Comparison of ENCODE assay signal across 23 mouse cellular contexts in the genomic region with DNA sequence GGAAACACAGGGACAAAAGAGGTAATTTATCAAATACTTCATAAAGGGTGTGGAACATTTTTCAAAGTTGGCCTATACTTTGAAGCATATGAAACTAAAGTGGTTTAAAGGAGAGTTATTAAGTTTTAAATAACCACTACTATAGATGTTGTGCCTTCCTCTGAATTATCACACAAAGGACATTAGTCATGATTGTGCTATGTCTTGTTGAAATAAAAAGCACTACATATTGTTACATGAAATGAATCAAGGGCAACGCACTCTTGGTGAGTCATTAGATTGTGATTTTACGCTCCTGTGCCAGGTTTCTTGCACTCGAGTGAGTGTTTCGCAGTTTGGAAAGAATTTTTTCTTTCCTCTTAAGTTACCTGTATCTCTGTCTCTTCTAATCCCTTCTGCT.
"Had no signal": no experiment of that assay in that cellular context is flagged by ENCODE, and none has a peak within 500 bp of the region (broad histone marks: within the 10 kb centered on the region; RNA-seq: fewer than 3 reads in every experiment).

No protein-coding gene starts in this region.

- H3K27ac ChIP-seq: heart, adult 2 months; heart, embryonic 13.5 days; heart, embryonic 15.5 days; hindbrain, embryonic 13.5 days; hindbrain, embryonic 15.5 days; hindbrain, postnatal 0 days; layer of hippocampus, adult 2 months; left cerebral cortex, adult 2 months; limb, embryonic 10.5 days; limb, embryonic 12.5 days had no signal

- ATAC-seq: hindbrain, postnatal 0 days; intestine, embryonic 16.5 days had no signal

- DNase-seq: gastrocnemius, postnatal 14 days; gastrocnemius, postnatal 36 days; heart, adult 11 months; heart, adult 2 months; heart, postnatal 14 days; heart, postnatal 36 days; kidney, adult 18-20 months; kidney, adult 8-10 months; kidney, postnatal 10 days; kidney, postnatal 25 days; kidney, postnatal 4 days; liver had no signal

- H3K27me3 ChIP-seq: heart, embryonic 13.5 days; heart, embryonic 15.5 days; hindbrain, embryonic 13.5 days; hindbrain, embryonic 15.5 days; limb, embryonic 12.5 days had no signal

- H3K4me2 ChIP-seq: heart, embryonic 11.5 days; heart, embryonic 13.5 days; heart, embryonic 15.5 days; hindbrain, embryonic 13.5 days; hindbrain, embryonic 15.5 days; limb, embryonic 12.5 days had no signal

- H3K9me3 ChIP-seq: heart, embryonic 13.5 days; heart, embryonic 15.5 days; hindbrain, embryonic 13.5 days; hindbrain, embryonic 15.5 days; limb, embryonic 10.5 days; limb, embryonic 12.5 days had no signal

- H3K4me1 ChIP-seq: heart, embryonic 13.5 days; heart, embryonic 15.5 days; hindbrain, embryonic 13.5 days; hindbrain, embryonic 15.5 days; limb, embryonic 10.5 days; limb, embryonic 12.5 days had no signal

- H3K9ac ChIP-seq: heart, embryonic 13.5 days; heart, embryonic 15.5 days; hindbrain, embryonic 13.5 days; hindbrain, embryonic 15.5 days; limb, embryonic 12.5 days had no signal

- H3K36me3 ChIP-seq: heart, embryonic 13.5 days; heart, embryonic 15.5 days; hindbrain, embryonic 13.5 days; hindbrain, embryonic 15.5 days; limb, embryonic 10.5 days; limb, embryonic 12.5 days had no signal

- H3K4me3 ChIP-seq: heart, adult 2 months; heart, embryonic 13.5 days; heart, embryonic 15.5 days; hindbrain, embryonic 13.5 days; hindbrain, embryonic 15.5 days; layer of hippocampus, adult 2 months; left cerebral cortex, adult 2 months; limb, embryonic 10.5 days; limb, embryonic 12.5 days had no signal
